Mouse (Mus musculus) cerebellum, postnatal 4 days (tissue): ENCODE results near the gene Lrrc4.

ENCODE experiments used
- DNase-seq, 2 experiments: peaks; one replicate each; pipeline ENCODE4 v3.0.0; 2022; ENCODE audit warnings: low spot score in 2 of 2, mixed read lengths in 1 of 2

Lrrc4 gene

GRCm38 (mm10) chr6:28831011-28831853 lies at the start of gene Lrrc4:
Gene Lrrc4 (minus strand): TSS chr6:28831747.
- no peak for DNase-seq

DNA sequence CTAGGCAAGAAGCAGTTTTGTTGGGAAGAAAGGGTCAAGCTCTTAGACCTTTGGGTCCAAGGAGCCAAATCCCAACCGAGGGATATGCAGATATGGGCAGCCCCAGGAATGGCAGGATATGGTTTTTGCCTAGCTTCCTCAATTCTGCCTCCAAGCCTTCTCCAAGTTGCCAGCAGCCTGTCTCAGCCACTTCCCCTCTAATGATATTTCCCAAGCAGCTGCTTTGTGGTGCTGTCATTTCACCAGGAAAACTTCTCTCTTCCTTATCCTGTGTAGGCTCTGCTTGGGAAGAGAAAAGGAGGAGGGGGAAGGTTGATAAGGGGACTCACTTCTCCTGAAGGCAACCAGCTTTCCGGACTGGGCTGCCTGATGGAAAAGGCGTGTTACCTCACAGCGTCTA lies 49.4 kb upstream of the Lrrc4 start:
- DNase-seq, result no peak

DNA sequence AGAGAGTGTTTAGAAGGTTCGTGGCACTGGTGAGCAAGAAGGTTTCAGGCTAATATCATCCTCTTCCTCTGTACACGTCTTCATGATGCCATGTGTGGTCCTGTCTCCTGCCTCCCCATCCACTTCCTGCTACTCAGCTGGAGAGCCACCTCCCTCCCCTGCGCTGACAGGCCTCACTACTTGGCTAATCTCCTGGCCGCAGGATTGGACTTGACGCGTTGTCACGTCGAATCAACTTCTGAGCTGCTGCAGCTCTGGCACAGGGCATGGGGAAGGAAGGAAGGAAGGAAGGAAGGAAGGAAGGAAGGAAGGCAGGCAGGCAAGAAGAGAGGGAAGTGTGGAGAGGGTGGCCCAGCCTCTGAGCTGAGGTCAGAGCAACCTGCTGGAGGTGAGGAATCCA lies 47.8 kb upstream of the Lrrc4 start:
- no peak for DNase-seq

GRCm38 (mm10) chr6:28877945-28878666 lies 46.6 kb upstream of the Lrrc4 start:
- no peak for DNase-seq

GRCm38 (mm10) chr6:28876492-28876891 lies 44.9 kb upstream of the Lrrc4 start:
- DNase-seq, result no peak

DNA sequence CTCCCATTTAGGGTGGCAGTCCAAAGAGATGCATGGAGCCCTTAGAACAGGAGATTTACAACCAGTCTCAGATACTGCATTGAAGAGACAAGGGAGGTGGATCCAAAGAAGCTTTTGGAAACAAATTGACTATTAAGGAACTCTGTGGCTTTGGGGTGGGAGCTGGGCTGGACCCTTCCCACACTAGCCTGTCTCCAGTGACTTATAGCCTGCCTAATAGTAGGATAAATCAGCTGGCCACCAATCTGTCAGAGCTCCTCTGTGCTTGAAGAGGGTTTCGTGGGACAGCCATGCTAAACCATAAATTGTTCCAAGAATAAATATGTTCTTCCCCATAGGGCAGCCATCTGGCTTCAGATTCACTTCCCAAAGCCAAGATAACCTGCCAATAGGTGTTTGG lies 43.8 kb upstream of the Lrrc4 start:
- no peak for DNase-seq

GRCm38 (mm10) chr6:28874759-28875158 lies 43.2 kb upstream of the Lrrc4 start:
- DNase-seq, result no peak

DNA sequence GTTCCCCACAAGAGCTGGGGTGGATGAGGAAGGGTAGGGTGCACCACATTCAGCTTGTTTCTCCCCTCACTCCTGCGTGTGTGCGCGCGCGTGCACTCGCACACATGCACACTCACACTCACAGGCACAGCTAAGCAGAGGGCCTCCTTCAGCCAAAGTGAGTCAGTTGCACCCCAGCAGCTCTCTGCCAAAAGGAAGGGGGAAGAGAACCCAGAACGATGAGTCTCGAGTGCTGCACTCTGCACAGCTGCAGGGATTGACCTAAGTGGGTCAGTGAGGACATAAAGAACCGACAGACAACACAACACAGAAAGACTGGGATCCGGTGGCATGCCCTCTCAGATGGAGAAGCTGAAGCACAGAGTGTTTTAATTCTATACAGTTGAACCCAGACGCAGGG lies 42.5 kb upstream of the Lrrc4 start:
- no peak for DNase-seq

GRCm38 (mm10) chr6:28872421-28872795 lies 40.9 kb upstream of the Lrrc4 start:
- DNase-seq, result no peak

- no peak for DNase-seq
These were observed 40.3 kb upstream of the Lrrc4 start for GRCm38 (mm10) chr6:28871725-28872420.

GRCm38 (mm10) chr6:28867516-28868251 lies 36.1 kb upstream of the Lrrc4 start:
- no peak for DNase-seq

GRCm38 (mm10) chr6:28866206-28866605 lies 34.7 kb upstream of the Lrrc4 start:
- no peak for DNase-seq

DNA sequence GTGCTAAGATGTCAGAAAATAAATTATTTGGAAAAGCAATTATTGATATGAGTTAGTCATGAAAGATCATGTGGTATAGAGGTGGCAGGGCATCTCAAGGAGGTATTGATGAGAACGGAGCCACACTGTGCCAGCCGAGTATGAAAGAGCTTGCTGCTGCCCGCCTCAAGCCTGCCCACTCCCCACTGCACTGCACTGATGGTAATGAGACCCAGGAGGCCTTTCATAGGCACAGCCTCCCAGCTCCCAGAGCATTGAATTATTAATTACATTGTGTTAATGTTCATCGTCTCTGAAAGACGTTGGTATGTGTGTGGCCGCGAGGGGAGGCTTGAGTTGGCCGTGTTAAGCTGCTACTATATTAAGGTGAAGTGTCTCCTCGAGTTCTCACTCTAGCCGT lies 33.6 kb upstream of the Lrrc4 start:
- DNase-seq, result no peak

DNA sequence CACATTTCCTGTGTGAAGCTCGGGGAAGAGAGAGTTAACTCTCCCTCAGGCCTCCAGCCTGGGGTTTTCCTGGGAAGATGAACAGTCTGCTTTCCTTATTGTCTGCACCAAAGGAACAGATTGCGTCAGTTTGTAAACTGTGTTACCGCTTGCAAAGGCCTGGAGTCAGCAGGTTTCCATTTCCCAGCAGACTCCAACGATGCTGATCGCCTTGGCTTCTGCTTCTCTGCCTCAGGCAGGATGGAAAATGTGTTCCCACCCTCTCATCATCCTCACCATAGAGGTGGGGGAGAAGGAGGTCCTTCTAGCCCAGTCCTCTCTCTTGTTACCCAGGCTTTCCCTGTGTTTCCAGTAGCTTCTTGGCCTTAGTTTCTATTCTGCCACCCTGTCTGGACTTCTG lies 33.1 kb upstream of the Lrrc4 start:
- no peak for DNase-seq

- no peak for DNase-seq
These were observed 30.8 kb upstream of the Lrrc4 start for GRCm38 (mm10) chr6:28862304-28862703.

- DNase-seq, result no peak
These were observed 29.4 kb upstream of the Lrrc4 start for GRCm38 (mm10) chr6:28860922-28861321.

- no peak for DNase-seq
These were observed 28.9 kb upstream of the Lrrc4 start for GRCm38 (mm10) chr6:28860450-28860849.

DNA sequence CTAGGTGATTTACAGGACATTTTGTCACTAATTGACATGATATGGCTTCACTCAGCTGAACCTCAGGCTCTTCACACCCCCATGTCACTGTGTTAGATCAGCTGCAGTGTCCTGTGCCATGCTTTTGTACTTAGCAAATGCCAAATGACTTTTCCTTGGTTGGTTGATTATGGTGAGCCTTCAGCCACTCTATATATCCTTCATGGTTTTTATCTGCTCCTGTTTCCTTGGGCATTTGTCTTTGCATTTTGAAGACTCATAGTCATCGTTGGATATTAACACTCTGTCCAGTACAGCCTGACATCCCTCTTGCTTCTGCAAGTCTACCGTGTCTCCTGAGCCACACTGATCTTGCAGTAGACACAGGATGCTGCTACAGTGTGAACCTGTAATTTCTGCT lies 27.5 kb upstream of the Lrrc4 start:
- DNase-seq, result no peak

DNA sequence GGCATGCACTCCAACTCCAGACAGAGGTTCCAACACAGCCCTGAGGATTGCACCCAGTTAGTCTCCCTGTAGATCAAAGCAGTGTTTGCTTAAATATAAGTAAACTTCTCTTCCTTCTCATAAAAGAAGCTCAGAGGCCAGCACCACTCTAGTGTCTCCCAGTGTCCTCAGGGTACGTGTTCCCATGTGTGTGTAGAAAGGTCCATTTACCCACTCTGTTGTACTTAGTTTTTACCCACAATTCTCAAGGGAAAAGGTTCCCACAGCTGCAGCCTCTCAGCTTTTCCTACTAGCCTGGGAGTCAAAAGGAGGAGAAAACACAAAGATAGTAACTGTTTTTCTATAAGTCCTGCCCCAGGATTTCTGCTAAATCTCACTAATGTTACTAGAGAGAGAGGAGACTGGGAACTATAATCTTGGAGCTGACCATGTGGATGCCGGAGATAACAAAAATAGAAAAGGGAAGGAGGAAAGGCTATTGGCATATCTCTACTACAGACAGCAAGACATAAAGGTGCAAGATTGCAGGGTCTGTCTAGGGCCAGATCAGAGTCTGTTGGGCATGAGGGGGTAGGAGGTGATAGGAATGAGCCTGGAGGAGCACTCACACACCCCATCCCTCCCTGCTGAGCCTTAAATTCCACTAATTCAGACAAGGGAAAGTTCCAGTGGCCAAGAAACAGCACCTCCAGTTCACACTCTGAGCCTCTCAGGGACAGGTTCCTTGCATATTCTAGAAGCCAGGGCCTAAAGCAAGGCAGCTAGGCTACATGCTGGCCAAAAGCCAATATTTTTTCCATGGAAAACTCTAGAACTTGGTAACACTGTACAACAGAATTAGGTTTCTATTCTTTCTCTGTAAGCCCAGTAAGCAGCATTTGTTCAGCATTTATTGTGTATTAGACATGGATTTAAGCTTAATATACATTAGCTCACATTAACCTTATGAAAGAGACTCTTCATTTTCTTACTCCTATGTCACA lies 25.9 kb upstream of the Lrrc4 start:
- no peak for DNase-seq

- DNase-seq, result no peak
These were observed 25.2 kb upstream of the Lrrc4 start for GRCm38 (mm10) chr6:28856789-28857188.

GRCm38 (mm10) chr6:28855442-28855841 lies 23.9 kb upstream of the Lrrc4 start:
- no peak for DNase-seq
